In genomic region chr12:13083337-13084054, GRCm38 (mm10) we compare ENCODE assay signal across 8 mouse cellular contexts.
DNase-seq lines count a peak whose midpoint lies in the region.

No protein-coding gene starts in this region.

- peak; percentile 77 to 83 for DNase-seq in cerebellum, postnatal 10 days
- DNase-seq in cerebellum, adult 8-10 months = no peak
- DNase-seq in ovary, postnatal 36 days (ENCODE audit: low spot score) = peak; percentile 11
- DNase-seq in ovary, adult 18-20 months (ENCODE audit: low spot score) = no peak
- peak; percentile 37 to 58 for DNase-seq in kidney, postnatal 36 days
- DNase-seq in testis, postnatal 10 days (ENCODE audit: low spot score) = peak; percentile 48
- DNase-seq in adrenal gland, postnatal 4 days (ENCODE audit: low spot score in 2 of 2) = no peak
- no peak for DNase-seq in yolk sac, embryonic 10.5 days (ENCODE audit: low spot score)

Comparison
In these comparisons a context has a peak if more than half of its experiments do, and no peak if none do; other contexts are left out.
1. DNase-seq: peak in cerebellum, postnatal 10 days (2 of 2), ovary, postnatal 36 days (single experiment), kidney, postnatal 36 days (2 of 2) and testis, postnatal 10 days (single experiment); none in cerebellum, adult 8-10 months (single experiment), ovary, adult 18-20 months (single experiment), adrenal gland, postnatal 4 days (0 of 2) and yolk sac, embryonic 10.5 days (single experiment).